Mouse (Mus musculus) intestine, embryonic 14.5 days (tissue): ENCODE data around the gene Has3. TPM values are rescaled to one million over a fixed set of nuclear protein-coding genes. Genes with fewer than 3 reads are reported as not detected.

ENCODE experiments used
- ATAC-seq: fragments of 200-750 bp; cut with Nextera tagmentation; replicated peaks from 2 replicates; pipeline ENCODE4 v1.8.0; 2017; ENCODE audit warnings: low read depth, moderate number of reproducible peaks, moderate TSS enrichment, moderate library complexity; ENCODE audit not compliant: low FRiP score, low TSS enrichment
- DNase-seq: peaks from one replicate; pipeline ENCODE4 v3.0.0-alpha.2; 2018; ENCODE audit warnings: low spot score
- H3K27ac ChIP-seq: fragments of 300-500 bp; sonication (generic); 2 replicates; pipeline ENCODE4 v1.5.1; 2014; ENCODE audit warnings: low read depth, mild to moderate bottlenecking, control low read depth
- H3K27me3 ChIP-seq: fragments of 300-500 bp; sonication (generic); replicated peaks from 2 replicates; pipeline ENCODE4 v1.6.1; 2014; ENCODE audit warnings: low read length, control low read depth; ENCODE audit not compliant: control insufficient read depth, insufficient read depth
- H3K36me3 ChIP-seq: fragments of 300-500 bp; sonication (generic); 2 replicates; pipeline ENCODE4 v1.6.1; 2014; ENCODE audit warnings: low read length, control low read depth; ENCODE audit not compliant: control insufficient read depth, insufficient read depth
- H3K4me1 ChIP-seq: fragments of 300-500 bp; sonication (generic); replicated peaks from 2 replicates; pipeline ENCODE4 v1.6.1; 2014; ENCODE audit warnings: low read length, control low read depth, mixed read lengths; ENCODE audit not compliant: control insufficient read depth, insufficient read depth
- H3K4me2 ChIP-seq: fragments of 300-500 bp; sonication (generic); 2 replicates; pipeline ENCODE4 v1.6.1; 2014; ENCODE audit warnings: low read length
- H3K4me3 ChIP-seq: fragments of 300-500 bp; sonication (generic); 2 replicates; pipeline ENCODE4 v1.5.1; 2014; ENCODE audit warnings: low read depth, low read length, control low read depth, mixed read lengths
- H3K9ac ChIP-seq: fragments of 300-500 bp; sonication (generic); 2 replicates; pipeline ENCODE4 v1.6.1; 2014; ENCODE audit warnings: mild to moderate bottlenecking, low read length
- H3K9me3 ChIP-seq: fragments of 300-500 bp; sonication (generic); 2 replicates; pipeline ENCODE4 v1.6.1; 2016; ENCODE audit warnings: low read length, control low read depth; ENCODE audit not compliant: control insufficient read depth
- WGBS: fragments of 180-500 bp; shearing (Covaris S2); extraction: QIAGEN DNeasy Blood & Tissue Kit; methylation state at CpG from one replicate; pipeline ENCODE4 v1.1.7; 2014; 5-methylcytosine and 5-hydroxymethylcytosine counted together
- polyA plus RNA-seq: library from polyadenylated mRNA; unstranded; fragments of >200 nt; fragmentation: Nextera tagmentation; extraction: Ambion mirVana; gene quantifications from 2 replicates; pipeline ENCODE4 v1.2.1, GENCODE M21; 2014

Has3 gene
- polyA plus RNA-seq, 1 experiment from 2014 or later = 0.14 TPM

DNA sequence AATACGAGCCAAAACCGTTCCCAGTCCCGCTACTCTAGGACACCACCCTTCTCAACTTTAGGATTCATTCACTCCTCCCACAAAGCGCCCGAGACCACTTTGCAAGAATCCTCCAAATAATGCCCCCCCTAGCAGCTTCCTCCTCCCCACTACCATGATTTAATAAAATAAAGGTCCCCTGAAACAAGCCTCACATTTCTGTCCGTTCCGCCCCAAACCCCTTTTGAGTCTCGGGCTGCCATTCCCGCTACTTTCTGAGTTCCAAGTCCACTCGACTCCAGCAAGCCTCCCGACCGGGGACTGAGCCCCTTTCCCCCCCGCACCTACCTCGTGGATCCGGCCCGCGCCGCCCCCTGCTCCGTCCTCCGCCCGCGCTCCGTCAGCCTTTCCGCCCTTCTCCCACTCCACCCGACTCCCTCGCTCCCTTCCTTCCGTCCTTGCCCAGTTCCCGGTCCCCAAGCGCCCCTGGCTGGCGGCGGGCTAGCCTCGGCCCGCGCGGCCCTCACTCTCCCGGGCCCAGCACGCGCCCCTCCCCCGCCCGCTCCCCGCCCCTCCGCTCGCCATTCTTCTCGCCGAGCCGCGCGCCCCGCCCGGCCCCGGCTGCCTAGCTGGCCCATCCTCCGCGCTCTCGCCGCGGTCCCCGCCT is 22.9 kb downstream of the Has3 start:
- ATAC-seq (peak; percentile 86), DNase-seq (peak; percentile 86)
- H3K4me3 ChIP-seq = peak overlapping the region; percentile 89
- H3K27me3 ChIP-seq = no peaks in the 10 kb centered on the region
- H3K27ac ChIP-seq = peak overlapping the region; percentile 96
- no peaks in the 10 kb centered on the region for H3K9me3 ChIP-seq
- peaks cover 31% of the 10 kb centered on the region for H3K36me3 ChIP-seq
- under 1% methylated on average over 55 of the region's 57 CpGs for WGBS
- peak overlapping the region; percentile 81 for H3K4me2 ChIP-seq
- peaks cover 14% of the 10 kb centered on the region; the same call in 1 of the 2 replicates for H3K4me1 ChIP-seq
- H3K9ac ChIP-seq = peak overlapping the region; percentile 95

DNA sequence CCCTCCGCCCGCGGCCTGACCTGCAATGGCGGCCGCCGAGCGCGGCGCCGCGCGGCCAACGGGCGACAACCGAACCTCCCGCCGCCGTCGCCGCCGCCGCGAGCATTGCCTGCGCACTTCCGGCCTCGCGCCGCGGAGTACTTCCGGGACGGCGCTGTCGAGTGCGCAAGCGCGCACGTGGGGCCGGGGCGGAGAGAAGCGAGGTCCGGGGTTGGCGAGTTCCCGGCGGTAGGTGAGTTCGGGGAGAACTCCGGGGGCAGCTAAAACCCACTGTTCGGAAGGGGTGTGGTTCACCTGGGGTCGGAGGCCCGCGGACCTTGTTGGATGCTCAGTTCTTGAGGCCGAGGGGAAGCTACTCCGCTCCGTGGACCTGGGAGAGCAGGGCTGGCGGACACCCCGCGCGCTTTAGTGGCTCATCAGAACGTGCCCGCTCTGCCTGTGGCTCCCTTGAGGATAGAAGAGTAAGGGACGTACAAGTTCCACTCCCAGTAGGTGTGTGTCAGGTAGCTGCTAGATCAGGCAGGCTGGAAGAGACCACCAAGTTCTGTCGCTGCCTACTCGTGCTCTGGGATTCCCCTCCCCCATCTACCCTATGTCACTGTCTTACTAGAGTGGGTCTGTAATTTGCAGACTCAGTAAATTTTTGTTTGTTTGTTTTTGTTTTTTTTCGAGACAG is 23.6 kb downstream of the Has3 start, which contains the start of gene Utp4:
Gene Utp4 (plus strand): TSS at position 156 of the 676 bp plus-strand sequence.
- peak; percentile 96 for ATAC-seq
- WGBS = under 1% methylated on average over 62 of the region's 63 CpGs

DNA sequence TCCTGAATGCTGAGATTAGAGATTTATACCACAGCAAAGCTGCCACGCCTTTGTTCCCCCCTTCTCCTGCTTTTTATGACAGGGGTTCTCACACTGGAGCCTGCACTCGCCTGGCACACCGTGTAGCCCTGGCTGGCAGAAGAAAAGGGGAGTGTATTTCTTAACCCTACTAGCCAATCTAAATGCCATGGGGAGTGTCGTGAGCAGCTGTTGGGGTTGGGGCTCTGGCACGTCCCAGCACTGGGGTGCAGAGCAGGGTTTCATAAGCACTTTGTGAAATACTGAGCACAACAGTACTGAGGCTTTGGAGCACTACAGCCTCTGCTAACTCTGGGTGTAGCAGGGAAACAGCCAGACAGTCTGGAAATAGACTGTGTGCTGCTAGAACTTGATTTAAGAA is 29.4 kb downstream of the Has3 start:
- Histone ChIP-seq H3K27me3 (no peaks in the 10 kb centered on the region), H3K36me3 (peaks cover 95% of the 10 kb centered on the region), H3K4me3 (no peak overlapping the region), H3K9me3 (no peaks in the 10 kb centered on the region), H3K4me2 (no peak overlapping the region), H3K27ac (no peak overlapping the region), H3K4me1 (peaks cover under 1% of the 10 kb centered on the region; the same call in 1 of the 2 replicates), H3K9ac (no peak overlapping the region)
- WGBS = 80% methylated on average over 5 of the region's 5 CpGs
- no peak for DNase-seq
- no peak for ATAC-seq

More for the DNA sequence above, 23.6 kb downstream of the Has3 start, which contains the start of gene Utp4:
- peak within 1 kb of the TSS; percentile 89 for H3K4me3 ChIP-seq
- H3K27me3 ChIP-seq = no peaks in the 10 kb centered on the region
- peaks cover 14% of the 10 kb centered on the region; the same call in 1 of the 2 replicates for H3K4me1 ChIP-seq
- H3K27ac ChIP-seq = peak within 1 kb of the TSS; percentile 96
- H3K9ac ChIP-seq = peak within 1 kb of the TSS; percentile 95
- DNase-seq = peak; percentile 91
- H3K36me3 ChIP-seq = peaks cover 38% of the 10 kb centered on the region
- H3K9me3 ChIP-seq = no peaks in the 10 kb centered on the region
- peak within 1 kb of the TSS; percentile 81 for H3K4me2 ChIP-seq

DNA sequence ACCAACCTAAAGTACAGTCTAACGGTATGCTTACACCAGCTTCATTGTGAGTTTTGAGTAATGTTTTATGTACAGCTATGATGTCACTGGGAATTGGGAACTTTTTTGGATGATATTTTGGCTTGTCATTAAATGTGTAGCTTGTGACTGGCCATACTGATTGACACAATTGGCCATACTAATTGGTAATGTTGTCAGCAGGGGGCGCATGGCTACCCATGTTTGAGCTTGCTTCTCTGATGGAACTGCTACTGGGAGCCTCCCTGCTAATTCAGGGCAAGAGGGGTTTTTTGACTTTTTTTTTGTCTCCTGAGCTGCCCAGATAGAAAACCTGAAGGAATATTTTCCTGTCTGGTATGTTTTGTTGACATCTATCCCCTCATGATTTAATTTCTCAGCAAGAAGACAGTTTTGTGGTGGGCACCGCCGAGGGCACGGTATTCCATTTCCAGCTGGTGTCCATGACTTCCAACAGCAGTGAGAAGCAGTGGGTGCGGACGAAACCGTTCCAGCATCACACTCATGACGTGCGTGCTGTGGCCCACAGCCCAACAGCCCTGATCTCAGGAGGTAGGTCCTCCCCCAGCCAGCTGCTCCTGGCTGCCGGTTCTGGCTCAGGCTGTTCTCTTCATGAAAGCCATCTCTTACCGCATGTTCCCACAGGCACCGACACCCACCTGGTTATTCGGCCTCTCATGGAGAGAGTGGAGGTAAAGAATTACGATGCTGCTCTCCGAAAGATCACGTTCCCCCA is 35.9 kb downstream of the Has3 start:
- Histone ChIP-seq H3K36me3 (peaks cover 83% of the 10 kb centered on the region), H3K4me3 (no peak overlapping the region), H3K4me2 (no peak overlapping the region), H3K9ac (no peak overlapping the region), H3K9me3 (no peaks in the 10 kb centered on the region), H3K4me1 (no peaks in the 10 kb centered on the region), H3K27me3 (no peaks in the 10 kb centered on the region), H3K27ac (no peak overlapping the region)
- 94% methylated on average over 17 of the region's 17 CpGs for WGBS
- no peak for ATAC-seq
- peak; percentile 69 for DNase-seq

DNA sequence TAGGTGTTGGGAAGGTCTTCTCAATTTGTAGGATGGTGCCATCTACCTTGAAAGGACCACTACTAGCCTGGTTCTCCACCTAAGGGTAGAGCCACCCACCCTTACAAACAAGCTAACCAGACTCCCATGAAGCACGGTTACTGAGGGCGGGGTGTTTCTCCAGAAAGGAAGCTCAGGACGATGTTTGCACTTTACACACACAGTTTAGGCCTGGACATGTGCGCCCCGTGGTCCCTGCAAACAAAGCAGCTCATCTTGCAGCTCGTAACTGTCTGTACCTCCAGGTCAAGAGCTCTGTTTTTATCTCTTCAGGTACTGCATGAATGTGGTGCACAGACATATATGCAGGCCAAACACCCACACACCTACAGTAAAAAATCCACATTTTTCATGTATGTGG is 36.6 kb downstream of the Has3 start:
- Histone ChIP-seq H3K36me3 (peaks cover 83% of the 10 kb centered on the region), H3K9ac (no peak overlapping the region), H3K4me2 (no peak overlapping the region), H3K27ac (no peak overlapping the region), H3K4me3 (no peak overlapping the region), H3K27me3 (no peaks in the 10 kb centered on the region), H3K9me3 (no peaks in the 10 kb centered on the region), H3K4me1 (no peaks in the 10 kb centered on the region)
- DNase-seq = no peak
- 92% methylated on average over 6 of the region's 6 CpGs for WGBS
- ATAC-seq = no peak

DNA sequence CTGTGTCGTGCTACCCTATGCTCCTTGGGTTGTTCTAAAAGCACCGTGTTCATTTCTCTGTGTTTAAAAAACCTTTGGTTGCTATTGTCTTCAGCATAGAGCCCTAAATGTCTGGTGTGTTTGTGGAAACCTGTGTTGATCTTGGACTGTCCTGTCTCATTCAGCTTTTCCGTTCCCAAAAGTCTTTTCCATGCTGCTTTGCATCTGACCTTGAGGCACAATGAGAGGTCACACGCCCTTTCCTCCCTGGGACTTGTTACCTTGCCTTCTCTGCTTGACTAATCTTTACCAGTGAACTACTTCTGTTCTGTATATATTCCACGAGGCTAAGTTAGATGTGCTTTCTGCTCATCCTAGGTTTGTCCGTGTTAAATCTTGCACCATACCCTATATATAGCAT is 37.4 kb downstream of the Has3 start:
- Histone ChIP-seq H3K4me3 (no peak overlapping the region), H3K9ac (no peak overlapping the region), H3K4me1 (no peaks in the 10 kb centered on the region), H3K27me3 (no peaks in the 10 kb centered on the region), H3K9me3 (no peaks in the 10 kb centered on the region), H3K36me3 (peaks cover 83% of the 10 kb centered on the region), H3K4me2 (no peak overlapping the region), H3K27ac (no peak overlapping the region)
- WGBS = 91% methylated on average over 6 of the region's 6 CpGs
- ATAC-seq = no peak
- no peak for DNase-seq

DNA sequence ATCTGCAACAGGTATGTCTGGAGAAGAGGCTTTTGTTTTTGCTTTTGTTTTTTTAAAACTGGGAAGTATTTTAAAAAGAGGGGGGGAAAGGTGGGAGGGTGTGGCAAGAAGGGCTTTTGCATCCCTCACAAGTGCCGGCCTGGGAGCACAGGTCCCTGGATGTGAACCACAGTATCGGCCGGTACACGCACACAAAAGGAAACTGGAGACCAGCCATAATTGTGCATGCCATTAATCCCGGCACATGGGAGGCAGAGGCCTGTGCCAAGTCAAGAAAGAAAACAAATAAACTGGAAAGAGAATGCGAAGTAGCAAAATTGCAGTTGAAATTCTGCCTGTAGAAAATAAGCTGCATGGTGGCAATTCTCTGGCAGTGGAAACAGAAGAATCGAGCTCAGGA is 38.2 kb downstream of the Has3 start:
- Histone ChIP-seq H3K4me1 (no peaks in the 10 kb centered on the region), H3K9me3 (no peaks in the 10 kb centered on the region), H3K27ac (no peak overlapping the region), H3K27me3 (no peaks in the 10 kb centered on the region), H3K4me2 (no peak overlapping the region), H3K9ac (no peak overlapping the region), H3K36me3 (peaks cover 83% of the 10 kb centered on the region), H3K4me3 (no peak overlapping the region)
- 92% methylated on average over 7 of the region's 7 CpGs for WGBS
- ATAC-seq (no peak), DNase-seq (no peak)

DNA sequence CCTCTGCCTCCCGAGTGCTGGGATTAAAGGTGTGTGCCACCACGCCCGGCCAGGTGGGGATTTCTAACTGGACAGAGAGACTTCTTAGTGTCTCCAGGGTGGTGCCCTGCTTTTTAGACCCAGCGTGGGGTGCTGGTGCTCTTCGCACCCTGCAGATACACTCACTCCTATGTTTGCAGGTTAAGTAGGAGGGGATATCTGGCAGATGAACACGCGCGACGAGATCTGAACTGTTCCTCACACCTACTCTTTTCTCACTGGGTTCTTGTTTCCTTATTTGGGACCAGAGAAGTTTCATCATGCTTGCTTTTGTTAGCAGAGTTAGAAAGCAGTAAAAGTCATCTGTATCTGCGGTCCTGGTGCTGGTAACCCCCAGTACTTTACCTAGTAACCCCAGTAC is 43.6 kb downstream of the Has3 start:
- Histone ChIP-seq H3K4me1 (no peaks in the 10 kb centered on the region), H3K4me3 (no peak overlapping the region), H3K9me3 (no peaks in the 10 kb centered on the region), H3K4me2 (no peak overlapping the region), H3K36me3 (peaks cover 82% of the 10 kb centered on the region), H3K27ac (no peak overlapping the region), H3K9ac (no peak overlapping the region), H3K27me3 (no peaks in the 10 kb centered on the region)
- DNase-seq (no peak), ATAC-seq (no peak)
- WGBS = 97% methylated on average over 10 of the region's 10 CpGs
